Mouse (Mus musculus) myocyte (in vitro differentiated cells): ENCODE data around the gene Arhgap6. TPM values are rescaled to one million over a fixed set of nuclear protein-coding genes. Genes with fewer than 3 reads are reported as not detected.

Experiments used
- H3K27me3 ChIP-seq: one replicate; pipeline ENCODE4 v1.6.1; 2011; ENCODE audit not compliant: control insufficient read depth, insufficient read depth, insufficient read length
- H3K36me3 ChIP-seq: one replicate; pipeline ENCODE4 v1.6.1; 2011; ENCODE audit not compliant: control insufficient read depth, insufficient read depth
- H3K4me2 ChIP-seq: one replicate; pipeline ENCODE4 v1.6.1; 2011; ENCODE audit warnings: low read depth, control low read depth
- H3K4me3 ChIP-seq: one replicate; pipeline ENCODE4 v1.5.1; 2011; ENCODE audit warnings: mild to moderate bottlenecking, control low read depth, moderate library complexity
- H3K79me2 ChIP-seq: one replicate; pipeline ENCODE4 v1.6.1; 2011; ENCODE audit not compliant: control insufficient read depth, insufficient read depth
- H3ac ChIP-seq: one replicate; pipeline ENCODE4 v1.6.1; 2011; ENCODE audit not compliant: control insufficient read depth, insufficient read length
- CEBPB ChIP-seq: IDR thresholded peaks from 2 replicates; pipeline ENCODE4 v1.6.1; 2011; ENCODE audit warnings: mild to moderate bottlenecking, moderate library complexity; ENCODE audit not compliant: poor library complexity, insufficient read depth, severe bottlenecking
- E2F4 ChIP-seq: IDR thresholded peaks from one replicate; pipeline ENCODE4 v1.6.1; 2011; ENCODE audit warnings: mild to moderate bottlenecking, control low read depth, moderate library complexity; ENCODE audit not compliant: insufficient read depth
- MAX ChIP-seq: IDR thresholded peaks from one replicate; pipeline ENCODE4 v1.6.1; 2011; ENCODE audit warnings: low read depth, mild to moderate bottlenecking, control low read depth
- MYOD1 ChIP-seq, 3 experiments: IDR thresholded peaks; one replicate each; pipeline ENCODE4 v1.6.1; 2011; ENCODE audit warnings: control low read depth in 2 of 3, low read depth in 2 of 3, mild to moderate bottlenecking in 2 of 3, moderate library complexity in 1 of 3; ENCODE audit not compliant: insufficient read length in 2 of 3, control insufficient read depth in 1 of 3
- MYOG ChIP-seq, 3 experiments: IDR thresholded peaks; one replicate each; pipeline ENCODE4 v1.6.1; 2011; ENCODE audit warnings: control low read depth in 2 of 3, low read depth in 2 of 3, mild to moderate bottlenecking in 2 of 3; ENCODE audit not compliant: insufficient read length in 2 of 3, control insufficient read depth in 1 of 3, insufficient read depth in 1 of 3
- POLR2A ChIP-seq: IDR thresholded peaks from one replicate; pipeline ENCODE4 v1.6.1; 2011; ENCODE audit warnings: low read depth, mild to moderate bottlenecking, control low read depth, moderate library complexity; ENCODE audit not compliant: insufficient read length
- POLR2AphosphoS2 ChIP-seq: IDR thresholded peaks from one replicate; pipeline ENCODE4 v1.6.1; 2011; ENCODE audit warnings: low read depth, control low read depth; ENCODE audit not compliant: insufficient read length
- REST ChIP-seq: IDR thresholded peaks from one replicate; pipeline ENCODE4 v1.6.1; 2011; ENCODE audit warnings: mild to moderate bottlenecking, control low read depth, moderate library complexity; ENCODE audit not compliant: insufficient read depth, insufficient read length
- SRF ChIP-seq: IDR thresholded peaks from one replicate; pipeline ENCODE4 v1.6.1; 2011; ENCODE audit warnings: low read depth; ENCODE audit not compliant: control insufficient read depth, insufficient read length
- TCF12 ChIP-seq: IDR thresholded peaks from one replicate; pipeline ENCODE4 v1.6.1; 2011; ENCODE audit warnings: mild to moderate bottlenecking, control low read depth; ENCODE audit not compliant: poor library complexity, insufficient read depth, severe bottlenecking
- TCF3 ChIP-seq: IDR thresholded peaks from one replicate; pipeline ENCODE4 v1.6.1; 2011; ENCODE audit warnings: low read depth, control low read depth; ENCODE audit not compliant: insufficient read length
- USF1 ChIP-seq: IDR thresholded peaks from one replicate; pipeline ENCODE4 v1.6.1; 2011; ENCODE audit warnings: low read depth, mild to moderate bottlenecking, control low read depth, moderate library complexity
- polyA plus RNA-seq: library from polyadenylated mRNA; unstranded; fragments of >200 nt; fragmentation: generic; extraction: Trizol; gene quantifications from one replicate; pipeline ENCODE4 v1.2.1, GENCODE M21; 2012; ENCODE audit warnings: missing spikeins

Gene Arhgap6
- polyA plus RNA-seq, 1 experiment: 0.40 TPM

DNA sequence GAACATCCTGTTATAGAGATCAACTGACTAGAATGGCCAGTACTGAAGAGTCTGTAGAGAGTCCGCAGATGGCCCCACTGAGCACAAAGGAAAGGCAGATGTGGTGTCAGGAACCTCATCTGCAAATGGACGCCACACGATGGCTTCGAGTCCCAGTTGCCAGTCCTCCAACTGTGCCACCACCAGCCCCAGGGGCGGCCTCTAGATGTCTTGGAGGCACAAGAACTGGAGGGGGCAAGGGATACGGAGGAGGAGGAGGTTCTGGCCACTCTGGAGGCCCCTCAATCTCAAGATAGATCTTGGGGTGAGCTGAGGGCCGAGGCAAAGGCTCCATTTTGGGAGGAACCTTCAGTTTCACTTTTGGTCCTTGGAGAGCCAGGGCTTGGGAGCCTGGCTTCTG is 344.9 kb downstream of the Arhgap6 start:
- H3K36me3 ChIP-seq: no peaks in the 10 kb centered on the region
- H3K79me2 ChIP-seq: no peaks in the 10 kb centered on the region
- H3K4me2 ChIP-seq: no peak overlapping the region
- H3K4me3 ChIP-seq: no peak overlapping the region
- no peak overlapping the region for H3ac ChIP-seq
- no peaks in the 10 kb centered on the region for H3K27me3 ChIP-seq
- TF ChIP-seq TCF3 (no peak), POLR2AphosphoS2 (no peak), USF1 (no peak), CEBPB (no peak), MYOG (IDR thresholded peaks at IDR 0.05; ENCODE audit: control insufficient read depth in 1 of 3, insufficient read depth in 1 of 3, insufficient read length in 2 of 3, low read depth in 2 of 3) (no peak), E2F4 (no peak), MYOD1 (IDR thresholded peaks at IDR 0.05; ENCODE audit: control insufficient read depth in 1 of 3, insufficient read length in 2 of 3, low read depth in 2 of 3) (no peak), MAX (no peak), TCF12 (no peak), REST (no peak), SRF (no peak)

DNA sequence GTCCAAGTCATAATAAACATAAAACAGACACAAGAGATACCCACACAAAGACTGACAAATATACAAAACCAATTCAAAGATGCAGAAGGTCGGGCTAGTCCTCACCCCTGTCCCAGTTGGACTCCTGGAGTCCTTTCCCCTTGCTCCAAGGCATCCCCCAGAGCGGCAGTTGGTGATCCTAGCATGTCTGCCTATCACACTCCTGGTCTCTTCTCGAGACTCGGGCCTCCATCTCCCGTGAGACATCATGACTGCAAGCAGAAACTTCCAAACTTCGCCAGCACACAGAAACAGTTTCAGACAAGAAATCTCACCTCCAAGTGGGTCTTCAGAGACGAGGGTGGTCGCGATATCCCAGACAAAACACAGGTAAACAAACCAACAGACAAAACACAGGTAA is 345.6 kb downstream of the Arhgap6 start:
- TF ChIP-seq MAX: no peak
- Histone ChIP-seq H3K4me3 (no peak overlapping the region), H3ac (no peak overlapping the region), H3K36me3 (no peaks in the 10 kb centered on the region), H3K27me3 (no peaks in the 10 kb centered on the region), H3K4me2 (no peak overlapping the region), H3K79me2 (no peaks in the 10 kb centered on the region)

DNA sequence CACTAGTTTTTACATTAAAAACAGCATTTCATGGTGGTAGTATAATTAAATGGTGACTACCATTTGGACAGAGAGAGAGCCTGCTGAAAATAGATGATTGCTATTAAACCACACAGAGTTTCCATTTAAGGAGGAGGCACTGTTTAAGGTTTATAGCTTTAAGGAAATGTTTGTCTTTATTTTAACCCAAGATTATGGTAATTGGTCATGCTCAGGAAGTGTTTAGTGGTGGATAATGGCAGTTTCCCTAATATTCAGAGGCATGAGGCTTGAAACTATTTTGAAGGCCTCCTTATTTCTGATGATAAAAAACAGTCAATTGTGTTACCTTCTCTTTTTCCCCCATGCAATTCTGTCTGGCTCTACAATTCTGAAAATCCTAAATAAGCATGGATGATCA is 358.9 kb downstream of the Arhgap6 start:
- no peak overlapping the region for H3ac ChIP-seq
- no peaks in the 10 kb centered on the region for H3K27me3 ChIP-seq
- H3K79me2 ChIP-seq: no peaks in the 10 kb centered on the region
- no peaks in the 10 kb centered on the region for H3K36me3 ChIP-seq
- TF ChIP-seq REST (no peak), USF1 (no peak), TCF12 (no peak), TCF3 (no peak), MYOD1 (IDR thresholded peaks at IDR 0.05; ENCODE audit: control insufficient read depth in 1 of 3, insufficient read length in 2 of 3, low read depth in 2 of 3) (no peak), E2F4 (no peak), POLR2AphosphoS2 (no peak), MYOG (IDR thresholded peaks at IDR 0.05; ENCODE audit: control insufficient read depth in 1 of 3, insufficient read depth in 1 of 3, insufficient read length in 2 of 3, low read depth in 2 of 3) (no peak), CEBPB (no peak), MAX (no peak)
- no peak overlapping the region for H3K4me3 ChIP-seq
- no peak overlapping the region for H3K4me2 ChIP-seq

GRCm38 (mm10) chrX:169158385-169158784 is 363.5 kb downstream of the Arhgap6 start:
- Histone ChIP-seq H3K27me3 (no peaks in the 10 kb centered on the region), H3K79me2 (no peaks in the 10 kb centered on the region), H3K4me2 (no peak overlapping the region), H3K4me3 (no peak overlapping the region), H3ac (no peak overlapping the region), H3K36me3 (no peaks in the 10 kb centered on the region)
- TF ChIP-seq MYOD1 (IDR thresholded peaks at IDR 0.05; ENCODE audit: control insufficient read depth in 1 of 3, insufficient read length in 2 of 3, low read depth in 2 of 3): no peak

DNA sequence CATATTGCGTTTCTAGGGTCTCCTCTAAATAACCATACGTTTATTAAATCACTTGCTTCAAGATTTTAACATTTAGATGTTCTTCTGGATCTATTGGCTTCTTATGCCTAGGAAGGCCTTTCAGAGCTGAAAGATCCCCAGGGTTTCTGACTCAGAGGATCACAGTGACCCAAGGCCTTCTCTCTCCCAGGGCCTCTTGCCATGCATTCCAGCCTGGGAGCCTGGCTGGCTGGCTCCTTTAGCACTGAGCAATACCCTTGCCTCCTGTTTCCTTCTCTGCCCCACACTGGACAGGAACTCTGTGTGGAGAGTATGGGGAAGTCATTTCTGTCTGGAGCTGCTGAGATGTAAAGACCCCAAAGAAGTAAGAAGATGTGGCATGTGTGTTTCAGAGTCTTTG is 376.1 kb downstream of the Arhgap6 start:
- no peak overlapping the region for H3K4me2 ChIP-seq
- H3K27me3 ChIP-seq: no peaks in the 10 kb centered on the region
- H3K36me3 ChIP-seq: no peaks in the 10 kb centered on the region
- H3K4me3 ChIP-seq: no peak overlapping the region
- H3ac ChIP-seq: no peak overlapping the region
- TF ChIP-seq REST: no peak
- no peak for TF ChIP-seq MAX
- TF ChIP-seq SRF: no peak
- TF ChIP-seq TCF3: no peak
- no peak for TF ChIP-seq MYOG (IDR thresholded peaks at IDR 0.05; ENCODE audit: control insufficient read depth in 1 of 3, insufficient read depth in 1 of 3, insufficient read length in 2 of 3, low read depth in 2 of 3)
- TF ChIP-seq TCF12: no peak
- TF ChIP-seq USF1: no peak
- no peaks in the 10 kb centered on the region for H3K79me2 ChIP-seq

- Histone ChIP-seq H3ac (no peak overlapping the region), H3K27me3 (no peaks in the 10 kb centered on the region)
These were observed 378.9 kb downstream of the Arhgap6 start for GRCm38 (mm10) chrX:169173796-169174195.

More at GRCm38 (mm10) chrX:169173796-169174195, 378.9 kb downstream of the Arhgap6 start:
- Histone ChIP-seq H3K36me3 (no peaks in the 10 kb centered on the region), H3K4me2 (no peak overlapping the region), H3K4me3 (no peak overlapping the region), H3K79me2 (no peaks in the 10 kb centered on the region)
- no peak for TF ChIP-seq POLR2A
- TF ChIP-seq SRF: no peak
- no peak for TF ChIP-seq CEBPB
- TF ChIP-seq TCF3: no peak
- TF ChIP-seq MYOG (IDR thresholded peaks at IDR 0.05; ENCODE audit: control insufficient read depth in 1 of 3, insufficient read depth in 1 of 3, insufficient read length in 2 of 3, low read depth in 2 of 3): no peak
- no peak for TF ChIP-seq TCF12
- TF ChIP-seq REST: no peak
- TF ChIP-seq MYOD1 (IDR thresholded peaks at IDR 0.05; ENCODE audit: control insufficient read depth in 1 of 3, insufficient read length in 2 of 3, low read depth in 2 of 3): no peak
- no peak for TF ChIP-seq USF1
- TF ChIP-seq POLR2AphosphoS2: no peak
- TF ChIP-seq MAX: no peak
- TF ChIP-seq E2F4: no peak
